Mouse (Mus musculus) urinary bladder, postnatal 25 days (tissue): Measurements from ENCODE around the gene Fam71e1.
A peak's percentile ranks its signal among the peaks of the same experiment; 100 is the strongest.

Experiments
- DNase-seq: peaks from one replicate; pipeline ENCODE4 v3.0.0; 2022; ENCODE audit warnings: low spot score

The Fam71e1 gene

DNA sequence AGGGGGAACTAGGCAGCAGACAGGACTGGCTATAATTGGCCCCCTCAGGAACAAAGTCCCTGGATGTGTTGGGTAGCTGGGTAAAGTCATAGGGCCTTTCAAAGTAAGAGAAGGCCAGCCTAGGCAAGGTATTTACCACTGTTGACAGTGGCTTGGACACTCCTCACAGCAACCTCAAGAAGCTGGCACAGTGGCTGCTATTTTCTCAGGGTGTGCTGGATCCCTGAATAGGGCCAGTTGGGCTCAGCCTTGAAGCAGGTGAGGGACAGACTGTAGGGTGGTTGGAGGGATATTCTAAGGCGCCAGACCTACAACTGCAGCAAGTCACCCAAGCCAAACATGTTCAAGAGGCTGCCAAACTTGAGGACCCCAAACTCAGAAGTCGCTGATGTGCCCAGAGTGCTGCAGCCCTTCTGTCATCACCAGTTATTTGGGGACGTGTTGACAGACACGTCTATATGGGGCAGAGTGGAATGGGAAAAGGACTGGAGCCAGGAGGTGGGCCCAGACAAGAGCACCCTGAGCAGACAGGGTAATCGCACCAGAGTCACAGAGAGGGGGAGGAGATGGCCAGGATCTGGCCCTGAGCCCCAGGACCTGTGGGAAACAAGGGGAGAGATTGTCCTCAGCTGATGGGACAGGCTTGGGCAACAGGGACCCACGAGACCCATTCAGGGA lies 24.4 kb upstream of the Fam71e1 start:
- no peak for DNase-seq

DNA sequence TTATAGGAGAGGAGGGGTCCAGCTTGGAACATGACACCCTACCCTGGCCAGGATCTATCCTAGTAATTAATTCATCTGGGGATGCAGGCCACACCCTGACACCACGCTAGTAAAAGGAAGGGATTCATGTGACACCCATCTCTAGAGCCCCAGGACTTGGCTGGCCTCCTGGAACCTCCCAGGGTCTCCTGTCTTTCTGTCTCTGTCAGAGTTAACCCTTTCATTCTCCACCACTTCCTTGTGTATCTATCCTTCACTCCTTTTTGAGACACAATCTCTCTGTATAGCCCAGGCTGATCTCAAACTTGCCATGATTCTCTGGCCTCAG lies 23.9 kb upstream of the Fam71e1 start:
- no peak for DNase-seq

DNA sequence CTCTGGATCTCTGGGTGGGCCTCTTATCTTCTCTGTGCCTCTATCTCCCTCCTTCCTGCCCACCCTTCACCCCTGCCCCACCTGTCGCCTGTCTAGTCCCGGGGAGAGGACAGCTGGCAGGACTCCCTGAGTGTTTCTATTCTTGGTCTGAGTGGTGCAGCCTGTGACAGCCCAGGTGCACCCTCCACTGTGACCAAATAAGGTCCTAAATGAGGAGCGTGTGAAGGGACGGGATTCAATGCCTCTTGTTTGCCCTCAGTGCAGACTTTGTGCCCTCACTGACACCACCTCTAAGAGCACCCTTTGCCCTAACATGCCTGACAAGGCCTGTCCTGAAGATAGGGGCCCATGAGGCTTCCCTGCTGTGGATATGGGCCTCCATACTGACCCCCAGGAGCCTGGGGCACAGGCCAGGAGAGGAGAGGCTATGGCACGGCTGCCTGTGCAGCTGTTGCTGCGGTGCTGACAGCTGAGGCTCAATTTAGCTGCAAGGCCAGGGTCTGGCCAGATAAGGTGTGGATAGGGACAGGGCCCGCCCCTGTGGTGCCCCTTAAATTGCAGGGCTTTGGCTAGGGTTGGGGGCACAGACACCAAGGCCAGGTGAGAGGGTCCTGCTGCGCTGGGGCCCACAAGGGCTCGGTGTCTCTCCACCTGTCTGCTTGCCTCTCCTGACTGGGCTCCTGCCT lies 23.3 kb upstream of the Fam71e1 start:
- DNase-seq = no peak

DNA sequence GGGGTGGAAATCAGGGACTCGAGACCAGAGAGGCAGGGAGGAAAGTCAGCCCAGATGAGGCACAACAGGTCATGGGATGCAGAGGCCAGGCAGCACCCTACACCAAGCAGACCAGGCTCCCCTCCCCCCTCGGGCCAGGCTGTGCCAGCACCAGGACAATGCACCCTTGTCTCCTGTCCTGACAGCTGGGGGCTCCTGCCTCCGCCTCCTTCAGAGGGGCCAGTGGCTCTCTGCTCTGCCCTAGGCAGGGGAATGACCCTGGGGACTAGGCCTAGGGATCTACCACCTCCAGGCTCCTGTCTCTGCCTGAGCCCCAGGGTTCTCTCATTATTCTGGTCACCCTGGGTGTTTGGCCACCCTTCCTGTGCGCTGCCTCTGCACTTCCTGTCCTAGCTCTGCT lies 22.0 kb upstream of the Fam71e1 start:
- DNase-seq = no peak

DNA sequence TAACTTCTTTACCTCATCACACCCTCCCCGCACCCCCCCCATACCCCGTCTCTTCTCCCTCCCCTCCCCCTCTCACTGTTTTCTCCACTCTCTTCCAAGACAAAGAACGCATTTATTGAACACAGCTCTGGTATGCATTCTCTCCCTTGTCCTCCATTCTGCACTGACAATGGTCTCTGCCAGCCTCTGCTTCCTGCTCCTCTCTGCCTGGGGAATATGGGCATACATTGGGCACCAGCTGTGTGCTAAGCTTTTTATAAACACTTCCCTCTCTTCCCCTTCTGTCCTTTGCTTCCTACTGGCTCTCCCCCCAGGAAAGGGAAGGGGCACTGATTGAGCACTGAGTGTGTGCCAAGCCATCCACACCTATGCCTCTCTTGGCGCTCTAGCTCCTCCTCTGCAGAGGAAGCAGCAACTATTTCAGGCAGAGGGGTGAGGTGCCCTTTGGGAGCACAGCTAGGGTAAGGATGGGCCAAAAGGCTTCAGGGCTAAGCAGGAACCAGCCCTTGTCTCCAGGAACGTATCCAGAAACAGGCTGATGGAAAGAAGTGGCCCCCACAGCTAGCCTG lies 21.3 kb upstream of the Fam71e1 start:
- DNase-seq = no peak

DNA sequence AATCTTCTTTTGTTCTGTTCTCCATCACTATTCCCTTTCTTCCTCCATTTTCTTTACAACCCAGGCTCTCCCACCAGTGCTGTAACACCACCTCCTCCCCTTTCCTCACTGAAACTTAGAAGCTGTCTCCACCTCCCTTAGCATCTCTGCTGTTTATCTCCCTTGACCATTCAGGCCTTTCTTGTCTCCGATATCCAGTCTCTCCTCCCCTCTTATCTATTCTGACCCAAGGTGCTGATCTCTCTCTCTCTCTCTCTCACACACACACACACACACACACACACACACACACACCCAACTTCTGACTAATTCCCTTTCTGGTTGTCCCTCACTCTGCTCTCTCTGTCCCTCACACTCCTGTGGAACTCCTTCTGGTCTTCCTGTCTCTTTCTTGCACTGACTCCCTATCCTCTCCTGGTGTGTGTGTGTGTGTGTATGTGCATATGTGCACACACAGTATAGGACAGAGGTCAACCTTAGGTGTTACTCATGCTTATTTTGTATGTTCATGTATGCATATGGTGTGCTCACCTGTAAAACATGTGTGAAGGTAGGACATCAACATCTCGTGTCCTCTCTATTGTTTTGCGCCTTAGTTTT lies 13.4 kb upstream of the Fam71e1 start:
- DNase-seq = no peak

DNA sequence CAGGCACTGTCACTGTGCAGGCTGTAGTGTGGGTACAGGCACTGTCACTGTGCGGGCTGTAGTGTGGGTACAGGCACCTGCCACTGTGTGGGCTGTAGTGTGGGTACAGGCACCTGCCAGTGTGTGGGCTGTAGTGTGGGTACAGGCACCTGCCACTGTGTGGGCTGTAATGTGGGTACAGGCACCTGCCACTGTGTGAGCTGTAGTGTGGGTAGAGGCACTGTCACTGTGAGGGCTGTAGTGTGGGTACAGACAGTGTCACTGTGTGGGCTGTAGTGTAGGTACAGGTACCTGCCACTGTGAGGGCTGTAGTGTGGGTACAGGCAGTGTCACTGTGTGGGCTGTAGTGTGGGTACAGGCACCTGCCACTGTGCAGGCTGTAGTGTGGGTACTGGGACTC lies 12.3 kb upstream of the Fam71e1 start:
- no peak for DNase-seq

DNA sequence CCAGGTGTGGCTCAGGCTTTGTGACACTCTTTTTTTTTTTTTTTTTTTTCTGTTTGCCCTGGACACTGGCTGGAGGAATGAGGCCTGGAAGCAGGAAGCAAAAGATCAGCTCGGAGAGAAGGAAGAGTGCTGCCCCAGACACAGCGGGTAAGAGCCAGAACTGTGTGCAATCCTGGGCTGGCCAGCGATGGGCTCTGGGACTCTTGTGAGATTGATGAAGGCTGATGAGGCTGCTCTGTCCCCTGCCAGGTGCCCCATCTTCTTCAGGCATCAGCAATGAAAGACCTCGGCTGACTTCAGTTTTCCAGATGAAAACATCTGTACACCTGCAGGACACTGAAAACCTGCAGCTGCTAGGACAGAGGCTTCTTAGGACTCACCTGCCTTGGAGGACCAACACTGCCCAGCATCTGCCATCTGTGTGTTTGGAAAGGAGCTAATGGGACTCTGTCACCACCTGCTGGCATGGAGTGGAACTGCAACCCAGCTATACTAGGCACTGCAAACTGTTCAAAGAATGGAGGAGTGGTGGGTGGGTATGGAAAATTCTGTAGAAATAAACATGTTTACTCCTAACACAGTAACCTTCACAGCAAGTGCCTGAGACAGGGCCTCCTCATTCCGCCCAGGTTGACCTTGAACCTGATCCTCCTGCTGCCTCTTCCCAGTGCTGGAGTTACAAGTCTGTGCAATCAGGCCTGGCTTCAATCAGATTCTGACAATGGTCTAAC lies 11.4 kb upstream of the Fam71e1 start:
- peak; percentile 68 for DNase-seq

DNA sequence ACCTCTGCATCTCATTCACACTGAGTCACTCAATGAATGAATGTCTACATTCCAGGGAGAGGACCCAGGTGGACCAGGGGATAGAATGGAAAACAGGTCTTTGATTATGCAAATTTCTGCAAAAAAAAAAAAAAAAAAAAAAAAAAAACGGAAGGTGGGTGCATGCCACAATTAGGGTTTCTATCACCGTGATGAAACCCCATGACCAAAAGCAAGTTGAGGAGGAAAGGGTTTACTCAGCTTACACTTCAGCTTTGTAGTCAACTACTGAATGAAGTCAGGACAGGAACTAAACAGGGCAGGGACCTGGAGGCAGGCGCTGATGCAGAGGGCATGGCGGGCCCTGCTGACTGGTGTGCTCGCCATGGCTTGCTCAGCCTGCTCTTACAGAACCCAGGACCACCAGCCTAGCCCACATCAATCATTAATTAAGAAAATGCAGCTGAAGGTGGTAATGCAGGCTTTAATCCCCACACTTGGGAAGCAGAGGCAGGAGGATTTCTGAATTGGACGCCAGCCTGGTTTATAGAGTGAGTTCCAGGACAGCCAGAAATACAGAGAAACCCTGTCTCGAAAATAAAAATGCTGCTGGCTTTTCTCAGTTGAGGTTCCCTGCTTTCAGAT lies 10.7 kb upstream of the Fam71e1 start:
- no peak for DNase-seq

DNA sequence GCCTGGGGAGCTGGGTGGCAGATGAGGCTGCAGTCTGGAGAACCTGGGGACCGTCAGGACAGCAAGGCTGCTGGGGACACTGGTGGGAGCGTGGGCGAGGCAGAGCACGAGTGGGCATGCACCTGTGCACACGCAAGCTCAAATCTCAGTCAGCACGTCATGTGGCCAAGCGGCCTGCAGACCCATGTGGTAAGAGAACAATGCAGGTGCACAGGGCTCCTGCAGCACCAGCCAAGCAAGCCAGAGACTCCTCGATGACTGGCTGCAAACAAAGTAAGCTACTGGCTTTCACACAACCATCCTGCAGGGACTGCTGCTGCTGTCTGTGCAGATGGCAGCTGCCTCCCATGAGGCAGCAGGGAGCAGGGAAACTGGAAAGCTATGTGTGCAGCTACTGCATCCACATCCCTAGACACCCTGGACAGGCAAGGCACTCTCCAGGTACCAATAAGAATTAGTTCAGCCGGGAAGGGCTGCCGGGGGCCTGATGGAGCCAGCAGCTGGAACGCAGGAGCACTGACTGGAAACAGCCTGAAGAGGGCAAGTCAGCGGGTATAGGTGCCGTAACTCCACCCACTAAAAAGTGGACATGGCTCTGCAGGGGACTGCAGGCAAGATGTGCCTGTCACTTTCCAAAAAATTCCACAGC lies 9.3 kb upstream of the Fam71e1 start:
- DNase-seq = no peak

DNA sequence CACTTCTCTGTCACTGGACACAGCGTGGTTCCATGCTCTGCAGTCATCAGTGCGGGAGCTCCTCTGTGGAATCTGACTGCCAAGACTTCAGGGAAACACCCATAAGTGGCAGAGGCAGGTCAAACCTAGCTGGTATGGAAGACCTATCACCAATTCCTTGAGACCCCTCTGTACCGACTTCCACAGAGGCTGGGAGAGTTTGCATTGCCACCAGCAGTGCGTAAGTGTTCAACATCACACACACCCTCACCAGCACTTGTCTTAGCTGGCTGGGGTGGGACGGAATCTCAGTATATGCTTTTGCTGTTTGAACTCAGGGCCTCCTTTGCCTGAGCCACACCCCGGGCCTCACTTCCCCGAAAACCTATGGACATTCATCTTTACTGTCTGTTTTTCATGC lies 8.4 kb upstream of the Fam71e1 start:
- DNase-seq = no peak

DNA sequence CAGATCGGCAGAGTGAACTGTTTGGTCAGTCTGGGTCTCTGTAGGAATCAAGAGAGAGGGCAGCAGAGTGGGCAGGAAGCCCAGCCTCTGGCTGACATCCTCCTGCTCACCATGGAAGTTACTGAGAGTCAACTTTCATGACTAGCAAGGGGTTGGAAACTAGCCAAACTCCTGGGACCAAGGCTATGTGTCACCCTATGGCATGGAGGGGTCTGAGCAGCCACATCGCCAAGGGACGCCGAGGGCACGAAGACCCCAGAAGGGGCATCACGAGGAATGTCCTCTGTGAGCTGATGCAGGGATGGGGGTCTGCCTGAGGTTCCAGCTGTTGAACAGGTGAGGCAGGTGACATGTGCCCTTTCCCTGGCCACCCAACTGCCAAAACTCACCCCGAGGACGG lies 7.8 kb upstream of the Fam71e1 start:
- no peak for DNase-seq

DNA sequence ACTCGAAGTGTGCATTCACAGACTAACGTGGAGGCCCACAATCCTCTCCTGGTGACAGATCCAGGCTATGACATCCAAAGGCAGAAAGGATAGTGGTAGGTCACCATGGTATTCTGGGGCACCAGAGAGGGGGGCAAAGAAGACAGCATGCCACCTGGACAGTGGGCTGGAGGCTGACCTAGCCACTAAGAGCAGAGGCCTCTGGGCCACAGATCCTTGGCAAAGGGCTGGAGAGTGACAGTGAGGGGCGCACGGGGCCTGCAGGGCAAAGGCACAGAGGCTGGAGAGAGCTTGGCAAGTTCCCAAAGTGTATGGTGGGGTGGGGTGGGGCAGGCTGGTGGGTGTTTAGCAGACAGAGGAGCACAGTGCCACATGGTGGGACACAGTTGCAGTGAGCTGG lies 6.1 kb upstream of the Fam71e1 start:
- DNase-seq = no peak

DNA sequence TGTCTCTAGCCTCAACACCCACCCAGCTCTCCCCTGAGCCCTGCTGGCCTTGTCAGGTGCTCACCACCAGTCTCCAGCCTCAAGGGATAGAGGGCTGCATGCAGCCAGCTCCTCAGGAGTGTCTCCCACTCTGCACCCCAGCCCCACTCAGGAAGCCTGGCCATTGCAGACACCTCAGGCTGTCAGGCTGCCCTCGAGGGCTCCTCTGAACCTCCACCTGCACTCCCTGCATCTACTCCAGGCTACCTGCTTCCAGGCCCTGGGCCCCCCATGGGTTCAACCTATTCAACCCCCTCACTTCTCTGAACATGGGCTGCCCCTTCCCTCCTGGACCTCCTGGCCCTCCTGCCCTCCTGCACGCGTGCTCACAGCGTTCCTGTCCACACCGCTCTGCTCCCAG lies 5.0 kb upstream of the Fam71e1 start:
- DNase-seq = no peak

DNA sequence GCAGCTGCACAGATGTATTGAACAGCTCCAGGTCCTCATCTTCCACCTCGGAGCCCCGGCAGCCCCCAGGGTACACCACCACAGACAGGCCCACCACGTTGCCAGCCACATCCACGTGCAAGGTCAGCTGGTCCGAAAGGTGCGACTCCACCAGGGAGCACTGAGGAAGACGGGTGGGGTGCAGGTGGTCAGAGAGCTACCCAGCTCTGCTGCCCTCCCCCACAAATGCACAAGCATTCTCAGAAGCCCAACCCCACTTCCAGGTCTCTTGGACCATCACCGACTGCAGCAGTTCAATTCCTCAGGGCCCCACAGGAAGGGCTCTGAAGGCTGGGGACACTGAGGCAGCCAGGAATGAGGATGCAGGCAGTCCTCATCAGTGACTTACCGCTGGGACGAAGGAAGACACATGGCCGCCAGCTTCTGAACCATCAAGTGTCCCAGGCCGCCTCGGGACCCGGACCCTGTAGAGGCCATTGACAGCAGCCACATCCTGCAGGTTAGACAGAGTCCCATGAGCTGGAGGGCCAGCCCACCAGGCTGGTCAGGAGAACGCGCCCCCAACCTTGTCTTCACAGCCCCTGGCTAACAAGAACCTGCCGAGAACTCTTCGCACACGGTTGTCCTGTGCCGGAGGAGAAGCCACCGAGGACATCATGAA lies 4.1 kb upstream of the Fam71e1 start:
- DNase-seq = no peak

DNA sequence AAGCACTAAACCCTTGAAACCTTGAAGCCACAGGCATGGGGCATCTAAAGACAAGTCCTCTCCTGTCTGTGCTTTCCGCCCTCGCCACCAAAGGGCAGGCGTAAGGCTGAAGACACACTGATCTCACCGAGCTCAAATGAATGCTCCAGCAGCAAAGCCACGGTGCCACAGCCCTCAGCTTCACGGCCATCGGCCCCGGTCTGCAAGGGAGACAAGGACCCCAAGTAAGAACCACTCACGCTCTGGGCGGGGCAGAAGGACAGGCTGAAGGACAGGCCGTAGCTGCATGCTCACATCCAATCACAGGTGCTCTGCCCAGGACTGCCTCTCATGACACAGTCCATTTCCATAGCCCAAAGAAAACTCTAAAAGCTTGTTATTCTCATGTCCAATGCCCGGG lies 1.7 kb upstream of the Fam71e1 start:
- DNase-seq = no peak

DNA sequence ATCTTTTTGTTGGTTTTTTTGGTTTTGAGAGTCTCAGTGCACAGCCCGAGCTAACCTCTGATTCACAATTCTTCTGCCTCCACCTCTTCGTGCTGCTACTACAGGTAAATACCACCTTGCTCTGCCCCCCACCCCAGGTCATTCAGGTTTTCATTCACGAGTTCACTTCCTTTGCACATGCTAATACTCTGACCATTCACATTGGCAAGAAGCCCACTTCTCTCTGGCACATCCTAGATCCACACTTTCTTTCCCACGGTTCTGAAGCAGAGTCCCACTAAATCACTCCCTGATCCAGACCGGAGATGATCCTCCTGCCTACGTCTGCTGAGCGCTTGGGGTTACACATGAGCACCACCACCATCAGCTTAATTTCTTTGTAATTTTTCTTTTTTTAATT lies 1.3 kb upstream of the Fam71e1 start:
- no peak for DNase-seq

DNA sequence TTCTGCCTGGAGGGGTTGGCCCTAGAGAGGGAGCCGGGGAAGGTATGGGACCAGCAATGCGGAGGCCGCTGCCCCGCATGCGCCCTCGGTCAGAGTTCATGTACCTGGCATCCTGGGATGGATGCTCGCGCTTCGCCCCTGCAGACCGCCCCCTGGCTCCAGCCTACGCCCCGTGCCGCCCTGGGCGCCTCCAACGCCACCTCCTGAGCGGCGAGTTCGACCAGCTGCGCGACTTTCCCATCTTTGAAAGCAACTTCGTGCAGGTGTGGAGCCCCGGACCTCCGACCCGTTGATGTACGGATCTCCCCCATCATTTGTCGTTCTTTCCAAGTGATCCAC lies 359 bp downstream of the Fam71e1 start:
- DNase-seq = no peak

DNA sequence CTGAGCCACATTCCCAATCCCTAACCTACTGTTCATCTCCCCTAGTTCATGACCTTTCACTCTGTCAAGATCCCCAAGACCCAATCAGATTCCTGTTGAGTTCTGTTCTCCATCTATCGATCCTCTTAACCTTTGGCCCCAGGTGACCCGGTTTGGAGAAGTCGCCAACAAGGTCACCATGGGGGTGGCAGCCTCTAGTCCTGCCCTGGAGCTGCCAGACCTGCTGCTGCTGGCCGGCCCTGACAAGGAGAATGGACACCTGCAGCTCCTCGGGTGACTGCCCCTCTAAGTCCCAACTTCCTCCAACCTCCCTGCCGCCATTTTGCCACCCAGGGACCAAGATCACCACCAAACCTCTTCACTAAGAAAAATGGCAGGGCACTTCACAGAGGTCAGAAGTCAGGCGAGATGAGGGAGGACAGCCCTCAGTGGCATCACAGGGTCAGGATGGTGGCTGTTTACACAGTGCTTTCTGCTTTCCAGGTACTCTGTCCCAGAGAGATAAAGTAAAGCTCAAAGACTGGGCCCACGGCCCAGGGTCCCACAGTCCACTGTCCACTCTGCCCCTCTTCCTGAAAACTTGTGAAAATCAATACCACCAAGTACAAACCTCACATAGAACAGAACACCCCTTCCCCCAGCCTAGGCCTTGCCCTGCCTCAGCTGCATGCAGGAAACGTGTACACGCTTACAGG lies 1.1 kb downstream of the Fam71e1 start:
- no peak for DNase-seq

DNA sequence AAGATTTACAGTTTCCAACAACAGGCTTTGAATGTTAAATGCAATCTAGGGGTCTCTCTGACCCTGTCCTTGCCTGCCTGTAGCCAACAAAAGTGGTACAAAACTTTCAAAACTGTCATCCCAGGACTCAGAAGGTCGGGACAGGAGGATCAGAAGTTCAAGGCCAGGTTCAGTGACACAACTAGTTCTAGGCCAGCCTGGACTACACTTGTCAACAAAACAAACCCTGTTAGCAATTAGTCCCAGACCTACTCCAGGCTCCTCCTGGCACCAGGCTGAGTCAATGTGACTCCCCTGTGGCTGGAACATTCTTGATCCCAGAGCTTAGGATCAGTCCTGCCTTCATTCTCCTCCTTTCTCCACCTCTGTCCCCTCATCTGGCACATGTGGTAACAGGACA lies 2.5 kb downstream of the Fam71e1 start:
- DNase-seq = no peak

DNA sequence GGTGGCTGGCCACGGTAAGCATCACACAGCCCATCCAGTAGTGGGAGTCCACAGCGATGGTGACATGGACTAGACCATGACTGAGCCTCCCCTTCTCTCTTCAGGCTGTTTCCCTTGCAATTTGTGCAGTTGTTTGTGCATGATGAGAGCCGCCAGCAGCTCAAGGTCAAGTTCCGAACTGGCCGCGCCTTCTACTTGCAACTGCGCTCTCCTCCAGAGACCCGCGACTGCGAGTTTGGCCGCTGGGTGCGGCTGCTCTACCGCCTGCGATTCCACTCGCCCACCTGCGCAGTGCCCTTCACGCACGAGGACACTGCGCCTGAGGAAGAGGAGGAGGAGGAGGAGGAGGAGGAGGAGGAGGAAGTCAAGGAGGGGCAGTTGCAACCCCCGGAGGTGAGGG lies 3.7 kb downstream of the Fam71e1 start:
- no peak for DNase-seq
